Mouse (Mus musculus) G1E (cell line): ENCODE data around the gene Gm49321.

Source experiments
- CTCF ChIP-seq: IDR thresholded peaks from 2 replicates; pipeline ENCODE4 v1.5.1; 2012; ENCODE audit warnings: low read depth, low read length, inconsistent platforms, mixed read lengths
- GATA2 ChIP-seq: IDR thresholded peaks from 2 replicates; pipeline ENCODE4 v1.6.1; 2012; ENCODE audit warnings: low read depth, low read length, inconsistent platforms, borderline replicate concordance

DNA sequence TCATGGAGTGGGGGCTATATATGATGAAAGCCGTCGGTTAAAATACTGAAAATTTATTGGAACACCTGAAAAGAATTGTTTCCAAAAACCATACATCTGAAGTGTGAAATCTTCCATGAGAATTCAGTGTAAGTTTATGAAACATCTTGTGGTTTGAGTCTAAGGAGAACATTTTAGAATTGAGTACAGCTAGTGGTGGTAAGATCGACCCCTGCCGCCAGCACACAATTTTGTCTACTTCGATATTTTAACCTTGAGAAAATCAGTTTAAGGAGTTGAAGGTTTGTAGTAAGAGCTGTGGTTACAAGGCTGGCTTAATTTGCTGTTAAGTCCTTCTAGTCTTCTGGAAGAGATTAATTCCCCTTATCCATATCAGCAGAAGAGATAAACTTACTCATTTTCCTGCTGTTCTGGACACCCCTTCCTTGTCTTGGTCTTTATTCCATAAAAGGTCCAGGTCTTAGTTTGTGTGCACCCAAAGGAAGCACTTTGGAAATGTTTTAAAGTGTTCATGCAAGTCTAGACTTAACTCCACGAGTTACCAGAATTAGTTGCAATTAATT lies 28.4 kb upstream of the Gm49321 start:
- no peak for TF ChIP-seq CTCF
- no peak for TF ChIP-seq GATA2
